Mouse (Mus musculus) thymus, postnatal 0 days (tissue): ENCODE data around the gene Brd1. TPM values are rescaled to one million over a fixed set of nuclear protein-coding genes. Genes with fewer than 3 reads are reported as not detected.
"Not testable (repeated sequence)": the region's sequence is repeated elsewhere in the genome, so short reads cannot be mapped to it uniquely, and the experiment has no call there.

Source experiments
- DNase-seq: peaks from one replicate; pipeline ENCODE4 v3.0.0-alpha.2; 2015; ENCODE audit warnings: low spot score
- polyA plus RNA-seq: library from polyadenylated mRNA; unstranded; fragments of >200 nt; fragmentation: Nextera tagmentation; extraction: Ambion mirVana; gene quantifications from 2 replicates; pipeline ENCODE4 v1.2.1, GENCODE M21; 2015

Gene Brd1
- 19.6 and 25.1 TPM in 2 replicates for polyA plus RNA-seq

- peak; percentile 71 for DNase-seq
These were observed at the start of gene Brd1 for GRCm38 (mm10) chr15:88733834-88734571. Gene Brd1, minus strand, starts transcription at chr15:88734233.

GRCm38 (mm10) chr15:88774630-88775029, 40.6 kb upstream of the Brd1 start:
- not testable (repeated sequence) for DNase-seq

GRCm38 (mm10) chr15:88768537-88768936, 34.5 kb upstream of the Brd1 start:
- DNase-seq, result no peak

GRCm38 (mm10) chr15:88766139-88766538, 32.1 kb upstream of the Brd1 start:
- not testable (repeated sequence) for DNase-seq

GRCm38 (mm10) chr15:88761551-88761950, 27.5 kb upstream of the Brd1 start:
- no peak for DNase-seq

GRCm38 (mm10) chr15:88758061-88758460, 24.0 kb upstream of the Brd1 start:
- DNase-seq, result no peak

GRCm38 (mm10) chr15:88755761-88756160, 21.7 kb upstream of the Brd1 start:
- DNase-seq, result no peak

GRCm38 (mm10) chr15:88754896-88755295, 20.9 kb upstream of the Brd1 start:
- peak; percentile 83 for DNase-seq

GRCm38 (mm10) chr15:88752403-88752733, 18.3 kb upstream of the Brd1 start:
- no peak for DNase-seq

- DNase-seq, result peak; percentile 47
These were observed 17.8 kb upstream of the Brd1 start, which contains the start of gene Zbed4 for GRCm38 (mm10) chr15:88751564-88752402. Gene Zbed4, plus strand, starts transcription at chr15:88751660.

- peak; percentile 99 for DNase-seq
These were observed 16.9 kb upstream of the Brd1 start for GRCm38 (mm10) chr15:88750677-88751563.

- DNase-seq, result no peak
These were observed 16.0 kb upstream of the Brd1 start for GRCm38 (mm10) chr15:88750032-88750431.

GRCm38 (mm10) chr15:88749617-88750016, 15.6 kb upstream of the Brd1 start:
- DNase-seq, result not testable (repeated sequence)

- no peak for DNase-seq
These were observed 11.9 kb upstream of the Brd1 start for GRCm38 (mm10) chr15:88745926-88746325.

- DNase-seq, result no peak
These were observed 11.3 kb upstream of the Brd1 start for GRCm38 (mm10) chr15:88745347-88745746.

GRCm38 (mm10) chr15:88743371-88743770, 9.3 kb upstream of the Brd1 start:
- DNase-seq, result not testable (repeated sequence)

- DNase-seq, result no peak
These were observed 7.3 kb upstream of the Brd1 start for GRCm38 (mm10) chr15:88741366-88741765.

GRCm38 (mm10) chr15:88738466-88738865, 4.4 kb upstream of the Brd1 start:
- no peak for DNase-seq

- DNase-seq, result peak; percentile 25
These were observed 2.1 kb upstream of the Brd1 start for GRCm38 (mm10) chr15:88736166-88736565.

- DNase-seq, result peak; percentile 83
These were observed 837 bp downstream of the Brd1 start for GRCm38 (mm10) chr15:88733041-88733751.
